Mouse (Mus musculus): ENCODE results near the gene Pgpep1. TPM values are rescaled to one million over a fixed set of nuclear protein-coding genes. Genes with fewer than 3 reads are reported as not detected.

Pgpep1 gene
- total RNA-seq, 2 experiments from 2014 or later, result 62.1 to 76.0 TPM

Other genes with a start within 250 kb of the Pgpep1 start
- gene Crtc1, start 220.8 kb downstream of the Pgpep1 start, total RNA-seq (2021), result 10 to 100 TPM; 33.2 to 34.5 TPM
- gene Klhl26, start 183.4 kb downstream of the Pgpep1 start, total RNA-seq (2021), result 10 to 100 TPM; 18.7 to 20.4 TPM
- 1 to 10 TPM; 3.6 to 5.0 TPM for gene Tmem59l, start 173.0 kb downstream of the Pgpep1 start, total RNA-seq (2021)
- under 1 TPM in 1 of 2 experiments, not detected in 1; 0.45 TPM for gene Crlf1, start 167.2 kb downstream of the Pgpep1 start, total RNA-seq (2021)
- 100 to 1,000 TPM; 105 to 109 TPM for gene Rex1bd, start 153.6 kb downstream of the Pgpep1 start, total RNA-seq (2021)
- 1,000 to 10,000 TPM; 1,529 to 1,618 TPM for gene Uba52, start 149.6 kb downstream of the Pgpep1 start, total RNA-seq (2021)
- gene Fkbp8, start 132.7 kb downstream of the Pgpep1 start, total RNA-seq (2021), result 100 to 1,000 TPM; 315 to 322 TPM
- gene Kxd1, start 132.4 kb downstream of the Pgpep1 start, total RNA-seq (2021), result 10 to 100 TPM; 80.4 to 80.5 TPM
- 10 to 100 TPM; 31.0 to 32.4 TPM for gene Ell, start 120.9 kb downstream of the Pgpep1 start, total RNA-seq (2021)
- gene Isyna1, start 66.0 kb downstream of the Pgpep1 start, total RNA-seq (2021), result 10 to 100 TPM; 82.6 to 88.9 TPM
- 100 to 1,000 TPM; 137 to 154 TPM for gene Ssbp4, start 51.5 kb downstream of the Pgpep1 start, total RNA-seq (2021)
- 1 to 10 TPM; 2.9 to 3.8 TPM for gene Lrrc25, start 44.2 kb downstream of the Pgpep1 start, total RNA-seq (2021)
- gene Gdf15, start 27.9 kb downstream of the Pgpep1 start, total RNA-seq (2021), result 1 to 10 TPM in 1 of 2 experiments, under 1 TPM in 1; 0.59 to 1.8 TPM
- 10 to 100 TPM; 96.6 to 99.0 TPM for gene Lsm4, start 12.9 kb upstream of the Pgpep1 start, total RNA-seq (2021)
- gene Jund, start 38.6 kb upstream of the Pgpep1 start, total RNA-seq (2021), result 100 to 1,000 TPM; 185 to 195 TPM
- gene Iqcn, start 43.1 kb upstream of the Pgpep1 start, total RNA-seq (2021), result under 1 TPM; 0.14 to 0.25 TPM
- not detected for gene Gm3336, start 58.2 kb upstream of the Pgpep1 start, total RNA-seq (2021)
- gene Pde4c, start 63.3 kb upstream of the Pgpep1 start, total RNA-seq (2021), result 1 to 10 TPM; 2.2 to 5.6 TPM
- 10 to 100 TPM; 58.9 to 59.7 TPM for gene Rab3a, start 94.3 kb upstream of the Pgpep1 start, total RNA-seq (2021)
- 100 to 1,000 TPM in 1 of 2 experiments, 10 to 100 TPM in 1; 93.1 to 109 TPM for gene Mpv17l2, start 100.6 kb upstream of the Pgpep1 start, total RNA-seq (2021)
- 10 to 100 TPM; 72.0 to 78.8 TPM for gene Pik3r2, start 116.3 kb upstream of the Pgpep1 start, total RNA-seq (2021)
- gene Mast3, start 144.7 kb upstream of the Pgpep1 start, total RNA-seq (2021), result 10 to 100 TPM; 34.5 to 40.9 TPM
- gene Il12rb1, start 148.1 kb upstream of the Pgpep1 start, total RNA-seq (2021), result under 1 TPM; 0.22 to 0.37 TPM
- gene Arrdc2, start 179.3 kb upstream of the Pgpep1 start, total RNA-seq (2021), result 10 to 100 TPM; 14.6 to 15.7 TPM
- gene Kcnn1, start 202.9 kb upstream of the Pgpep1 start, total RNA-seq (2021), result 1 to 10 TPM; 1.4 to 2.1 TPM
- 10 to 100 TPM; 36.8 to 38.6 TPM for gene Ccdc124, start 213.5 kb upstream of the Pgpep1 start, total RNA-seq (2021)
- gene Slc5a5, start 232.4 kb upstream of the Pgpep1 start, total RNA-seq (2021), result under 1 TPM; 0.14 to 0.17 TPM
- 1,000 to 10,000 TPM; 1,999 to 2,049 TPM for gene Rpl18a, start 237.0 kb upstream of the Pgpep1 start, total RNA-seq (2021)
- 10 to 100 TPM; 45.4 to 48.9 TPM for gene Map1s, start 245.5 kb upstream of the Pgpep1 start, total RNA-seq (2021)